Mouse (Mus musculus) brown adipose tissue, adult 24 weeks (tissue): ENCODE data around the gene Csrnp2. TPM values are rescaled to one million over a fixed set of nuclear protein-coding genes. Genes with fewer than 3 reads are reported as not detected.

Source experiments
- H3K27ac ChIP-seq: fragments of 200-500 bp; replicated peaks from 2 replicates; pipeline ENCODE4 v1.5.1; 2012; ENCODE audit warnings: low read depth, mild to moderate bottlenecking, low read length
- H3K4me1 ChIP-seq: fragments of 200-500 bp; 2 replicates; pipeline ENCODE4 v1.6.1; 2012; ENCODE audit warnings: low read length, mixed read lengths; ENCODE audit not compliant: control insufficient read depth, insufficient read depth, insufficient read length
- H3K4me3 ChIP-seq: fragments of 200-500 bp; 2 replicates; pipeline ENCODE4 v1.5.1; 2012; ENCODE audit warnings: low read depth, mild to moderate bottlenecking, low read length, moderate library complexity; ENCODE audit not compliant: insufficient read depth
- polyA plus RNA-seq: library from polyadenylated mRNA; stranded (reverse); fragments of >200 nt; gene quantifications from 2 replicates; pipeline ENCODE4 v1.2.4, GENCODE M21; 2012; ENCODE audit not compliant: missing spikeins, insufficient read depth, insufficient read length

Gene Csrnp2
- polyA plus RNA-seq, 1 experiment = 1.5 TPM

DNA sequence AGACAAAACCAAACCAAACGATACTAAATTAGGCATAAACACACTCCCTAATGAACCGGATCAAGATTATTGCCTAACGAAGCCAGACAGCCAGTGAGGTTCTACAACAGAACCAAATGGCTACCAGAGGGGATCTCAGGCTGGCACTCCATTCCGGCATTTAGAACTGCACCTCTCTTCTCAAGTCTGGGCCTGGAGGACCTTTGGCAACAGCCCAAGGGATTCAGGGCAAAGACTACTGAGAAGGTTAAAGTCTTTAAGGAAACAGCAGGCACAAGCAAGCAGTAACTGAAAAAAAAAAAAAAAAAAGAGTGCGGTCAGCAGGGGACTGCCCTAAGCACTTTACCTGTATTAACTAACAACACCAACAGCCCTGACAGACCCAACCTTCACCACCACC, 33.2 kb downstream of the Csrnp2 start:
- H3K4me1 ChIP-seq = no peaks in the 10 kb centered on the region
- H3K27ac ChIP-seq = peak overlapping the region; percentile 26; the same call in 1 of the 2 replicates
- H3K4me3 ChIP-seq = no peak overlapping the region

DNA sequence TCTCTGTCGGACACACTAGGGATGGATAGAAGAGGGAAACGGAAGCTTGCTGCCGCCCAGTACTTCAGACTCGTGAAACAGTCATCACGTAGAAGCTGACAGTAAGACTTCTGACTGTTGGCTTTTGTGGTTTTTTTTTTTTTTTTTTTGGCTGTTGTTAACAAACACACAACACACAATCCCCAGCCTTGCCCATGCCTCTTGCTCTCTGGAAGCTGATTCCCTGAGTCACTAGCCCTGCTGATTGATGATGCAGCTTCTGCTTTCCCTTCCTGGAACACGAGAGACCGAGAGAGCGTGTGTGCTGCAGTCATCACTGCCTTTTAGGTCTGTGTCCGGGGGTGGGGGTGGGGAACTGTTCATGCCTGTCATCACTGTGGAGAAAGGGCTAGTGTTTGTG, 33.6 kb downstream of the Csrnp2 start:
- Histone ChIP-seq H3K4me1 (no peaks in the 10 kb centered on the region), H3K27ac (peak overlapping the region; percentile 26; the same call in 1 of the 2 replicates), H3K4me3 (no peak overlapping the region)

DNA sequence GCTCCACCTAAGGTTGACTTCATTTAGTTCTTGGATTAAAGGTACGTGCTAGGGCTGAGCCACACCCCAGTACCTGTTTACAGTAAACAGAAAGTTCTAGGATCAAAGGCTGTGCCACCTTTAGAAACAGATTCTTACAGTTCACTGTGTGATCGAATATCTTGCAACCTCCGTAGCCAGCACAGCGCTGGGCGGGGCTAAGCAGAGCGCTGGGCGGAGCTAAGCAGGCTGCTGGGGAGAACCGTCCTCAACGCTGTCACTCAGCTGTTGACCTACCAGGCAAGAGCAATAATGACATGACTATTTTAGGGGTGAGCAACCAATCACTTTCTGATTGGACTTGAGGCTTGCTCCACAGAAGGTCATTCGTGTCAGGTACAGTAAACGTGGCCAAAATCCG, 34.3 kb downstream of the Csrnp2 start:
- no peak overlapping the region for H3K4me3 ChIP-seq
- H3K4me1 ChIP-seq = no peaks in the 10 kb centered on the region
- no peak overlapping the region for H3K27ac ChIP-seq

DNA sequence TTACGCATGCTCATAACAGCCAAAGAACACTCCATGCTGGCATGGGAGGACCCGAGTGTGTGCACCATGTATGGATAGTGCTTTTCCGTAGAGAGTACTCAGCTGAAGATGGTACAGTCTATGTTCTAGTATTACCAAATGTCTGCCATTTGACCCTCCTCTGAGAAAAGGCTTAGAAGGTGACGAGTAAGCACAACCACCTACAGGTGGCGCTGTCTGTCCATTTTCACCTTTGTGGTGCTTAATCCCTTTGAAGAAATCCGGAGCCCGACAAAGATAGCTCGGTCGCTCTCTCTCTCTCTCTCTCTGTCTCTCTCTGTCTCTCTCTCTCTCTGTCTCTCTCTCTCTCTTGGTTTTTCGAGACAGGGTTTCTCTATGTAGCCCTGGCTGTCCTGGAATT, 37.2 kb downstream of the Csrnp2 start:
- no peak overlapping the region for H3K27ac ChIP-seq
- H3K4me3 ChIP-seq = no peak overlapping the region
- no peaks in the 10 kb centered on the region for H3K4me1 ChIP-seq

DNA sequence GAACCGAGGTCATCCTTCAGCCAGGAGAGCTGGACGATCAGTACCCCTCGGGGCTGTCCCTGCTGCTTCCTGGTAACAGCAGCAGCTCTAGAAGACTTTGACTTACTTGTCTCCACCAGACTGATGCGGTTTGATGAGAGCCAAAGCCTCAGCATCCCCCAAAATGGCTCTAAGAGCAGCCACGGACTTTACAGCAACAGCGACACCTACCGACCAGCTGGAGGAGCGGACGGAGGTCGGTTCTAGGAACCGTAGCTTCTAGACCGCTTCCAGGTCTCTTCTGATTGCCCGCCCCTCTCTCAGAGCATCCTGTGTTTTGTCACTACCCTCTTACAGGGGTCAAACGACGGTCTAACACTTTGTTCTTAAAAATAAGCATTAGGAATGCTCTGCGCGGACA, 37.9 kb downstream of the Csrnp2 start:
- Histone ChIP-seq H3K4me3 (no peak overlapping the region), H3K4me1 (no peaks in the 10 kb centered on the region), H3K27ac (no peak overlapping the region)

DNA sequence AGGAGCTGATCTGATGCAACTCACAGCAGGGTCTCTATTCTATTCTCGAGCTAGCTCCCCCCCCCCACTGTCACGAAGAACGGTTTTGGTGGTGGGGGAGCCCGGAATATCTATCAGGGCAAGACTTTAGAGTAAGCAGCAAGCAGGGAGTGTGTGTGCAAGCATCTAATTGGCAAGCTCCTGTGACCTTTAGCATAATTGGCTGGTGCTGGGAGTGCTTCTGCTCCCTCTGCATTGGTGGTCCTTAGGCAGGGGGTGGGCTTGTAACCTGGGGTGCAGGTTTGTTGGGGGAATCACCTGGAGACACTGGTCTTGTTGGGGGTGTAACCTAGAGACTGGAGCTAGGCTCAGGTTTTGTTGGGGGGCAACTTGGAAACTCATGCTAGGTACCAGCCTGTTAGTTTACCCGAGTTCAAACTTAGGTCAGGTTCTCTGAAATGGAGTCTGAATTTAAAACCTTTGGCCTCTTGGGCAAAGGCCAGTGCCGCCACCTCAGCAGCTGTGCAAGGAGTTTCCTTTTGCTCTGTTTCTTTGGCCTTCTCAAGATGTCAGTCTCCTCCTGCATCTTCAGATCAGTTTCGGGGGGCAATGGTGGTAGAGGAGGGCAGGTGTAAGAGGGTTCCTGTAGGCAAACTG, 38.8 kb downstream of the Csrnp2 start:
- H3K4me3 ChIP-seq = no peak overlapping the region
- no peaks in the 10 kb centered on the region for H3K4me1 ChIP-seq
- H3K27ac ChIP-seq = 0 out of 2 replicates have a peak overlapping the region, but pooled peaks have one; percentile 21

DNA sequence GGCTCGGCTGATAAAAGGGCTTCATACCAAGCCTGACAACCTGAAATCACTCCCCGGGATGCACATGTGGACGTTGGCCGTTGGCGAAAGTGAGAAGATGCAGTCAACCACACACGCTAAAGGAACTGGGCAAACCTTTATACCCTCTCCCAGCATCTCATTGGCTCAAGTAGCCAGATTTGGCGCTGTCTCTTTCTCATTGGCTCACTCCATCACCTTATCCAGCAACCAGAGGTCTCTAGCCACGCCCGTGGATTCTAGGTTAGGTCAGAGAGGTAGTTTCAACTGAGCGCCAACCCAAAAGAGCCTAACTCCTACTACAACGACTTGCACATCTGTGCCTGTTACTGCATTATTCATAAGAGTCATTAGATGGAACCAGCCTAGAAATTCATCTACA, 42.8 kb downstream of the Csrnp2 start:
- H3K4me3 ChIP-seq = no peak overlapping the region
- no peak overlapping the region for H3K27ac ChIP-seq
- no peaks in the 10 kb centered on the region for H3K4me1 ChIP-seq

DNA sequence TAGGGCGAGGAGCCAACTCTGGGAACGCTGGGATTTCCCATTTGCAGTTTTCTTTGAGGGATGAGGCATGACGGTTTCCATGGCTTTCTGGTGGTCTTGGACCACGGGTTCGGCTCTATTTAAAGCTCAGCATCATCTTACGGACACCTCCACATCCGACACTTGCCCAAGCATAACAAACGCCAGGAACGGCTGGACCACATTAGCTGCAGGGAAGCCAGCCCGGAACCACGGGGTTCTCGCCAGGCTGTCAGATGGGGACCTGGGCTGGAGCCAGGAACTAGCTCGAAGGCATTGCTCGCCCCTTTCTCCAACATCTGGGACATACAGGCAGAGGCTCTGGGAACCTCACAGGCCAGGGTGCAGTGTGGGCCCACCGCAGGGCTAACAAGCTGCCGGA, 44.0 kb downstream of the Csrnp2 start:
- Histone ChIP-seq H3K27ac (no peak overlapping the region), H3K4me1 (no peaks in the 10 kb centered on the region), H3K4me3 (no peak overlapping the region)

DNA sequence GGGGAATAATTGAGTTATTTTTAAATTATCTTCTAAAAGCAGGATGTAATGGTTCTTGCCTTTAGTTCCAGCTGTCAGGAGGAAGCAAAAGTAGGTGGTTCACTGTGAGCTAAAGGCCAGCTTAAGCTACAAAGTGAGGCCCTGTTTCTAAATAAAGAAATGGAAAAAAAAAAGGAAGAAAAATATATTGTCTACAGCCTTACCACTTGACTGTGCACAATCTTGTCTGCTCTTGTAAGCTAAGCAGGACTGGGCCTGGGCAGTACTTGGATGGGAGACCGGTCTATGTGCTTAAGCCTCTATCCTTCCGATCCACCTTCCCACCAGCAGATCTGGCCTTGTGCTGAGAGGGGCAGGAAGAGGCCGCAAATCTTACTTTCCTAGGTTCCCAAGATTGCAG, 45.8 kb downstream of the Csrnp2 start:
- no peak overlapping the region for H3K4me3 ChIP-seq
- no peaks in the 10 kb centered on the region for H3K4me1 ChIP-seq
- H3K27ac ChIP-seq = peak overlapping the region; percentile 39; the same call in 1 of the 2 replicates

DNA sequence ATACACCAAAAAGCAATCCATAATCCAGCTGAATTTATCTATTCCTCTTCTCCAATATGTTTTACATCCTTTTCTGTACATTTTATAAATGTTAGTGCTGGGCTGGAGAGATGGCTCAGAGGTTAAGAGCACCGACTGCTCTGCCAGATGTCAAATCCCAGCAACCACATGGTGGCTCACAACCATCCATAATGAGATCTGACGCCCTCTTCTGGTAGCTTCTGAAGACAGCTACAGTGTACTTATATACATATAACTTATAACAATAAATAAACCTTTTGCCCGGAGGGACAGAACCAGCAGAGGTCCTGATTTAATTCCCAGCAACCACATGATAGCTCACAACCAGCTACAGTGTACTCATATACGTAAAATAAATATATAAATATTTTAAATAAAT, 46.7 kb downstream of the Csrnp2 start:
- no peaks in the 10 kb centered on the region for H3K4me1 ChIP-seq
- no peak overlapping the region for H3K27ac ChIP-seq
- H3K4me3 ChIP-seq = no peak overlapping the region

DNA sequence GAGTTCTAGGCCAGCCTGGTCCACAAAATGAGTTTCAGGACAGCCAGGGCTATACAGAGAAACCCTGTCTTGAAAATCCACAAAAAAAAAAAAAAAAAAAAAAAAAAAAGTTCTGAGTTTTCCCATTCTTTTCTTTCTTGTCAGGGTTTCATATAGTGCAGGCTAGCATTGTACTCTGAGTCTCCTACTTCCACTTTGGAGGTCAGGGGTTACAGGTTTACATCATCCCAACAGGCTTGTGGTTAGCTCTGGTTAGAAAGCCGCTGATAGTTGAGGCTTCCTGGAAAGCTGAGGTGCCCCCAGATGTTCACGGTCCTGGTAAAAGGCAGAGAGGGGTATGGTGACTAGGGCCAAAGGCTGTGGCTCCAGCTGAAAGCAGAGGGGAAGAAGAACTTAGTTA, 48.4 kb downstream of the Csrnp2 start:
- Histone ChIP-seq H3K27ac (no peak overlapping the region), H3K4me3 (no peak overlapping the region), H3K4me1 (no peaks in the 10 kb centered on the region)

DNA sequence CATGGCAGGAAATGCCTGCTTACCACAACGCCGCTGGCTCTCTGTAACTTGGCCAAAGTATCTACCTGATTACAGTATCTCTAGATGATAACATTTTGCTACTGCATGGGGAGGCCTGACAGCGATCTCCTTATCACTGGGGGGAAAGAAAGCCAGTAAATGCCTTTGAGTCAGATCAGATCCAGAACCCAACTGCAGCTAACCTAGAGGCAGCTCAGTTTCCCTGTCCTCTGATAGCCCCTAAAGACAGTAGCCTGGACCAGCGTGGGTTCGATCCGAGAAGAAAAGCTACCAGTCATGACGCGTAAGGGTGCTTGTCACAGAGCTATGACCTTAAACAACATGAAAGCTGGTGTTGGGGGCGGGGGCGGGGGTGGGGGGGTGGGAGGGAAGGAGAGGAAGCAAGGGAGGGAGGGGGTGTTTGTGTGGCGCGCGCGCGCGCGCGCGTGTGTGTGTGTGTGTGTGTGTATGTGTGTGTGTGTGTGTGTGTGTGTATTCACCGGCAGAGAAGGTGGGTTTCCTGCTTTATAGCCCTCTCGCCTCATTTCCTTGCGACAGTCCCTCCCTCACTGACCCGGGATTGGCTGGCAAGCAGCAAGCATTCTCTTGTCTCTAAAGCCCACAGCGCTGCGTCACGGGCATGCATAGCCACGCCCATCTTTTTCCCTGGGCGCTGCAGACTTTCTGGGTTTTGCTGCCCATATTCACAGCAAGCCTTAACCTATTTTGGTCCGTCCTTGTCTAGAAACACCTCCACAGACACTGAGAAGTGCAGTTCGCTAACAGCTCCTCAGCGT, 52.0 kb downstream of the Csrnp2 start:
- Histone ChIP-seq H3K27ac (peak overlapping the region; percentile 88), H3K4me1 (no peaks in the 10 kb centered on the region), H3K4me3 (peak overlapping the region; percentile 59)

DNA sequence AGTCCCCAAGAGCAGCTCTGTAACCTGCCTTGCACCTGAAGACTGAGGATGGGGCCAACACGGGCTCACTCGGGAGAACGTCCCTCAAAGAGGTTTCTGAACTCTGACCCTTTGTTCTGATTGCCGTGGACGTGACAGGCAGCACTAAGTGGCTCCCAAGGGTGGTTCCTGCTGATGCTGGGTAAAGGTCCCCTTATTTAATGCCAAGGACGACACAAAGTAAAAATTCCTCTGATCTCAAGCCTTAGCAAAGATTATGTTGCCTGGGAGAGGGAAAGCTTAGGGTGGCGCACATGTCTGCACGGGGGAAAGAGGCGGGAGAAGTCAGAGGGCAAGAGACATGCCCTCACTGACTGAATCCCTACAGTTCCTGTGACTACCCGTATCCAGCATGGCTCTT, 58.8 kb downstream of the Csrnp2 start:
- no peak overlapping the region for H3K4me3 ChIP-seq
- H3K4me1 ChIP-seq = no peaks in the 10 kb centered on the region
- H3K27ac ChIP-seq = peak overlapping the region; percentile 69

DNA sequence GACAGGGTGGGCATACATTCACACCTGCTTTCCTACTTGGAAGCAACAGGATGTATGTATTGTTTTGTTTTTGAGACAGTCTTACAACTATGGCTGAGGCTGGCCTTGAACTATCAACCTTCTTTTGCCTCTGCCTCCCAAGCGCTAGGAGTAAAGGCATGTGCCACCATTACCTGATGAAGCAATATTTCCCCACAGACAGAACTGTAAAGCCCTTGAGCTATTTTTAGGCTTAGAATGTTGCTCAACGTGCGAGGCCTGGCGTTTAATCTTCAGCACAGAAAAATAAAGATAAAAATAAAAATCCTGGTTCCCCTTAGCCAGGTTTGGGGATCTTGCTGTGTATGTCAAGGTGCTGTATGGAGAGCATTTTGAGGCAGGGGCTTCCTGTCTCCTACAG, 59.2 kb downstream of the Csrnp2 start:
- H3K4me3 ChIP-seq = no peak overlapping the region
- H3K4me1 ChIP-seq = no peaks in the 10 kb centered on the region
- H3K27ac ChIP-seq = peak overlapping the region; percentile 78

DNA sequence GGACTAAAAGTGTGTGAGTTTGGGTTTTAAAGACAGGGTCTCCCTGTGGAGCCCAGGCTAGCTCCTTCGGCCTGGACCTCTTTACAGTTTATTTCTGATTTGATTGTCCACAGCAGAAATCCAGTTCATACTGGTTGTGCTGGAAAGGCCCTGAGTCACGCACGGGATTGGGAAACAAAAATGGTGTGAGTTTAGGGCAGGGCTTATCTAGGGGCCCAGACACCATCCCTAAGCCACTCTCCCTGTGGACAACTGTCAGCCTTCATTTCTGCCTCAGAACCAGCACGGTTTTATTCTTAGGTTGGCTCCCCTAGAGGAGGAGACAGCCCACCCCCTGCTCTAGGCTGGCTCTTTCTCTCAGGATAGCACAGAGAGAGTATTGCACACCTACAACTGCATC, 62.1 kb downstream of the Csrnp2 start:
- Histone ChIP-seq H3K4me1 (no peaks in the 10 kb centered on the region), H3K27ac (no peak overlapping the region), H3K4me3 (no peak overlapping the region)

DNA sequence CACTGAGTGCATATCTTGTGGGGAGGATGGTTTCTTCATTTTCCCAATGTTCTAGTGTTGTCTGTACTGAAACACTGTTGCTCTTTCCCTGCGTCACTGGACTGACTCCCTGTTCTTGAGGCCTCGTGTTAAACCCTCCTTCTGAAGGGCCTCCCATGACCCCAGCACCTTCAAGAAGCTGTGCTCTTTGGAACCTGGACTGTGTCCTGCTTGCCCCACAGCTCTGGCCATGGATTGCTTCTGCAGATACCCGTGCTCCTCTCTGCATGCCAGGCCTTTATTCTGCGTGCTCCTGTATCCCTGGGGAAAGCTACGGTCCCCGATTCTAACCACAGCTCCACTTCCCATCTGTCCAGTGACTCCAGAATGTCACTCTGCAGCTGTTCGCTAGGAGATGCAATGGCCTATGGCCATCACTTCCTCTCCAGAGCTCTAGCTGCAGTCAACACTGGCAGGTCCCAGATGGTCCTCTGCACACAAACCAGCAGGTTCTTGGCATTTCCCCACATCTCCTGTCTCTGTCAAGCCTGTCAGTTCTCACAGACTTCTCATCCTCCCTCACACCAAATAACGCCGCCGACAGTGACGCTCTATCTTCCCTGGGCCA, 65.2 kb downstream of the Csrnp2 start:
- H3K4me1 ChIP-seq = no peaks in the 10 kb centered on the region
- no peak overlapping the region for H3K4me3 ChIP-seq
- no peak overlapping the region for H3K27ac ChIP-seq
